Mouse (Mus musculus): Measurements from ENCODE around the gene Ccdc42. TPM values are rescaled to one million over a fixed set of nuclear protein-coding genes. Genes with fewer than 3 reads are reported as not detected.

Gene Ccdc42
- total and polyA plus RNA-seq, 3 experiments, result not detected

GRCm38 (mm10) chr11:68561957-68562950, 24.6 kb upstream of the Ccdc42 start:
- Histone ChIP-seq H3K36me3 (replicated peaks in 1 of 2; ENCODE audit: control insufficient read depth in 1 of 2, insufficient read depth in 1 of 2, low read length in 1 of 2) (peaks cover 4 to 20% of the 10 kb centered on the region in 2 experiments), H3K4me1 (ENCODE audit: control insufficient read depth in 1 of 2, insufficient read depth in 2 of 2) (peaks cover 0 to 4% of the 10 kb centered on the region in 2 experiments; a peak in 2 of 4 replicates), H3K9ac (ENCODE audit: insufficient read depth, low read depth) (no peak overlapping the region), H3K27ac (ENCODE audit: insufficient read depth, low read depth) (no peak overlapping the region), H3K4me2 (ENCODE audit: insufficient read depth, low read depth, poor library complexity, severe bottlenecking) (no peak overlapping the region), H3K4me3 (replicated peaks in 1 of 3; ENCODE audit: low read depth in 2 of 3, low read length in 2 of 3, poor library complexity in 1 of 3) (no peak overlapping the region), H3K9me3 (replicated peaks; ENCODE audit: low read length) (no peaks in the 10 kb centered on the region), H3K79me2 (replicated peaks; ENCODE audit: control insufficient read depth, extremely low read depth, insufficient read depth, poor library complexity, severe bottlenecking) (no peaks in the 10 kb centered on the region), H3K27me3 (replicated peaks) (no peaks in the 10 kb centered on the region)
- TF ChIP-seq IRF4 (IDR thresholded peaks at IDR 0.05; ENCODE audit: low read depth, low read length) (no peak), UBTF (IDR thresholded peaks at IDR 0.05; ENCODE audit: low read depth, low read length) (no peak), USF2 (conservative IDR thresholded peaks at IDR 0.05; ENCODE audit: low read depth, low read length) (no peak), ELF1 (IDR thresholded peaks at IDR 0.05; ENCODE audit: low read depth, low read length) (no peak), MAZ (IDR thresholded peaks at IDR 0.05; ENCODE audit: low read depth, low read length) (no peak), ETS1 (conservative IDR thresholded peaks at IDR 0.05; ENCODE audit: low read depth, low read length) (no peak)
- in situ Hi-C loops (cut with MboI; ENCODE audit: low pct_ligation_motif_present, low pct_unique_long_range_greater_than_20kb, low sequenced_read_pairs), result no loop called here
- dilution Hi-C loops (cut with MboI; ENCODE audit: extremely low pct_ligation_motif_present, extremely low pct_unique_long_range_greater_than_20kb, low sequenced_read_pairs), result no loop called here
- no peak for DNase-seq (ENCODE audit: extremely low read depth)

- Histone ChIP-seq H3K79me2 (replicated peaks; ENCODE audit: control insufficient read depth, extremely low read depth, insufficient read depth, poor library complexity, severe bottlenecking) (no peaks in the 10 kb centered on the region), H3K4me2 (ENCODE audit: insufficient read depth, low read depth, poor library complexity, severe bottlenecking) (no peak overlapping the region), H3K27me3 (replicated peaks) (no peaks in the 10 kb centered on the region), H3K36me3 (replicated peaks in 1 of 2; ENCODE audit: control insufficient read depth in 1 of 2, insufficient read depth in 1 of 2, low read length in 1 of 2) (peaks cover 0 to 2% of the 10 kb centered on the region in 2 experiments), H3K9me3 (replicated peaks; ENCODE audit: low read length) (no peaks in the 10 kb centered on the region), H3K9ac (ENCODE audit: insufficient read depth, low read depth) (no peak overlapping the region), H3K27ac (ENCODE audit: insufficient read depth, low read depth) (no peak overlapping the region), H3K4me3 (replicated peaks in 1 of 3; ENCODE audit: low read depth in 2 of 3, low read length in 2 of 3, poor library complexity in 1 of 3) (no peak overlapping the region), H3K4me1 (ENCODE audit: control insufficient read depth in 1 of 2, insufficient read depth in 2 of 2) (peaks cover 0 to 4% of the 10 kb centered on the region in 2 experiments; a peak in 2 of 4 replicates)
- TF ChIP-seq MAFK (IDR thresholded peaks at IDR 0.05; ENCODE audit: insufficient replicate concordance, low read length) (no peak), KAT2A (IDR thresholded peaks at IDR 0.05; ENCODE audit: insufficient replicate concordance, low read length) (no peak), MEF2A (IDR thresholded peaks at IDR 0.05; ENCODE audit: borderline replicate concordance, low read depth, low read length) (no peak), ELF1 (IDR thresholded peaks at IDR 0.05; ENCODE audit: low read depth, low read length) (no peak), PAX5 (IDR thresholded peaks at IDR 0.05; ENCODE audit: low read length) (no peak), POLR2A (IDR thresholded peaks at IDR 0.05; ENCODE audit: low read depth, low read length) (no peak), USF1 (IDR thresholded peaks at IDR 0.05; ENCODE audit: low read depth, low read length) (no peak), ZNF384 (IDR thresholded peaks at IDR 0.05; ENCODE audit: low read depth, low read length) (no peak), USF2 (conservative IDR thresholded peaks at IDR 0.05; ENCODE audit: low read depth, low read length) (no peak)
- in situ Hi-C loops (cut with MboI; ENCODE audit: low pct_ligation_motif_present, low pct_unique_long_range_greater_than_20kb, low sequenced_read_pairs) (no loop called here), dilution Hi-C loops (cut with MboI; ENCODE audit: extremely low pct_ligation_motif_present, extremely low pct_unique_long_range_greater_than_20kb, low sequenced_read_pairs) (no loop called here)
- DNase-seq (ENCODE audit: extremely low read depth), result no peak
These were observed 22.3 kb upstream of the Ccdc42 start for GRCm38 (mm10) chr11:68564356-68565031.
